Mouse (Mus musculus): ENCODE data around the gene Syce1. TPM values are rescaled to one million over a fixed set of nuclear protein-coding genes. Genes with fewer than 3 reads are reported as not detected.

Gene Syce1
- polyA plus RNA-seq, 1 experiment from 2014 or later: 0.62 TPM

- H3K36me3 ChIP-seq (replicated peaks; ENCODE audit: control insufficient read depth, insufficient read depth): peaks cover 7% of the 10 kb centered on the region; the same call in 1 of the 2 replicates
- no peaks in the 10 kb centered on the region for H3K9me3 ChIP-seq (ENCODE audit: control insufficient read depth, low read length)
- DNase-seq (ENCODE audit: low spot score) (peak; percentile 84), ATAC-seq (ENCODE audit: low FRiP score) (peak; percentile 93)
- peak within 1 kb of the TSS; percentile 95 for H3K27ac ChIP-seq
- no peaks in the 10 kb centered on the region for H3K27me3 ChIP-seq (ENCODE audit: control insufficient read depth, insufficient read depth, low read length)
- WGBS: 2% methylated on average over 21 of the region's 21 CpGs
- peak within 1 kb of the TSS; percentile 87 for H3K9ac ChIP-seq
- H3K4me2 ChIP-seq (replicated peaks): peak within 1 kb of the TSS; percentile 63
- peaks cover 17% of the 10 kb centered on the region; the same call in 1 of the 2 replicates for H3K4me1 ChIP-seq (replicated peaks; ENCODE audit: control insufficient read depth, insufficient read depth, low read length)
- H3K4me3 ChIP-seq (replicated peaks; ENCODE audit: low read length): peak within 1 kb of the TSS; percentile 75
These were observed 34.1 kb upstream of the Syce1 start, which contains the start of gene Zfp941 for GRCm38 (mm10) chr7:140821653-140822329. Zfp941 (minus strand) TSS chr7:140822178.

GRCm38 (mm10) chr7:140821305-140821652 is 33.6 kb upstream of the Syce1 start:
- H3K9me3 ChIP-seq (ENCODE audit: control insufficient read depth, low read length): no peaks in the 10 kb centered on the region
- peak overlapping the region; percentile 63 for H3K4me2 ChIP-seq (replicated peaks)
- peaks cover 17% of the 10 kb centered on the region; the same call in 1 of the 2 replicates for H3K4me1 ChIP-seq (replicated peaks; ENCODE audit: control insufficient read depth, insufficient read depth, low read length)
- peak overlapping the region; percentile 95 for H3K27ac ChIP-seq
- peak overlapping the region; percentile 75 for H3K4me3 ChIP-seq (replicated peaks; ENCODE audit: low read length)
- H3K27me3 ChIP-seq (ENCODE audit: control insufficient read depth, insufficient read depth, low read length): no peaks in the 10 kb centered on the region
- peak overlapping the region; percentile 87 for H3K9ac ChIP-seq
- ATAC-seq (ENCODE audit: low FRiP score) (peak; percentile 60), DNase-seq (ENCODE audit: low spot score) (no peak)
- peaks cover 7% of the 10 kb centered on the region; the same call in 1 of the 2 replicates for H3K36me3 ChIP-seq (replicated peaks; ENCODE audit: control insufficient read depth, insufficient read depth)
- 45% methylated on average over 5 of the region's 5 CpGs for WGBS

GRCm38 (mm10) chr7:140820173-140820572 is 32.5 kb upstream of the Syce1 start:
- Histone ChIP-seq H3K4me2 (replicated peaks) (peak overlapping the region; percentile 63), H3K4me3 (replicated peaks; ENCODE audit: low read length) (no peak overlapping the region; the same call in 1 of the 2 replicates), H3K9ac (no peak overlapping the region), H3K4me1 (replicated peaks; ENCODE audit: control insufficient read depth, insufficient read depth, low read length) (peaks cover 17% of the 10 kb centered on the region; the same call in 1 of the 2 replicates), H3K27ac (no peak overlapping the region), H3K36me3 (replicated peaks; ENCODE audit: control insufficient read depth, insufficient read depth) (peaks cover 7% of the 10 kb centered on the region; the same call in 1 of the 2 replicates), H3K9me3 (ENCODE audit: control insufficient read depth, low read length) (no peaks in the 10 kb centered on the region), H3K27me3 (ENCODE audit: control insufficient read depth, insufficient read depth, low read length) (no peaks in the 10 kb centered on the region)
- ATAC-seq (ENCODE audit: low FRiP score) (no peak), DNase-seq (ENCODE audit: low spot score) (no peak)
- 55% methylated on average over 4 of the region's 4 CpGs for WGBS

GRCm38 (mm10) chr7:140812850-140813249 is 25.2 kb upstream of the Syce1 start:
- DNase-seq (ENCODE audit: low spot score) (no peak), ATAC-seq (ENCODE audit: low FRiP score) (no peak)
- Histone ChIP-seq H3K36me3 (replicated peaks; ENCODE audit: control insufficient read depth, insufficient read depth) (peaks cover 42% of the 10 kb centered on the region), H3K4me1 (replicated peaks; ENCODE audit: control insufficient read depth, insufficient read depth, low read length) (0 out of 2 replicates have a peak, but pooled peaks cover 3% of the 10 kb centered on the region), H3K9ac (no peak overlapping the region), H3K27me3 (ENCODE audit: control insufficient read depth, insufficient read depth, low read length) (no peaks in the 10 kb centered on the region), H3K9me3 (ENCODE audit: control insufficient read depth, low read length) (no peaks in the 10 kb centered on the region), H3K4me3 (replicated peaks; ENCODE audit: low read length) (no peak overlapping the region), H3K27ac (no peak overlapping the region), H3K4me2 (replicated peaks) (no peak overlapping the region)
- 94% methylated on average over 12 of the region's 12 CpGs for WGBS

- DNase-seq (ENCODE audit: low spot score) (no peak), ATAC-seq (ENCODE audit: low FRiP score) (no peak)
- 79% methylated on average over 13 of the region's 13 CpGs for WGBS
- Histone ChIP-seq H3K4me1 (replicated peaks; ENCODE audit: control insufficient read depth, insufficient read depth, low read length) (no peaks in the 10 kb centered on the region), H3K4me3 (replicated peaks; ENCODE audit: low read length) (no peak overlapping the region), H3K9me3 (ENCODE audit: control insufficient read depth, low read length) (no peaks in the 10 kb centered on the region), H3K36me3 (replicated peaks; ENCODE audit: control insufficient read depth, insufficient read depth) (peaks cover 41% of the 10 kb centered on the region), H3K27ac (0 out of 2 replicates have a peak overlapping the region, but pooled peaks have one; percentile 22), H3K27me3 (ENCODE audit: control insufficient read depth, insufficient read depth, low read length) (no peaks in the 10 kb centered on the region), H3K9ac (no peak overlapping the region), H3K4me2 (replicated peaks) (no peak overlapping the region)
These were observed 24.1 kb upstream of the Syce1 start for GRCm38 (mm10) chr7:140811714-140812113.

GRCm38 (mm10) chr7:140810496-140810895 is 22.8 kb upstream of the Syce1 start:
- no peak for DNase-seq (ENCODE audit: low spot score)
- 94% methylated on average over 6 of the region's 6 CpGs for WGBS
- H3K4me2 ChIP-seq (replicated peaks): no peak overlapping the region
- H3K4me3 ChIP-seq (replicated peaks; ENCODE audit: low read length): no peak overlapping the region
- H3K4me1 ChIP-seq (replicated peaks; ENCODE audit: control insufficient read depth, insufficient read depth, low read length): no peaks in the 10 kb centered on the region
- no peaks in the 10 kb centered on the region for H3K27me3 ChIP-seq (ENCODE audit: control insufficient read depth, insufficient read depth, low read length)
- no peak overlapping the region for H3K9ac ChIP-seq
- no peak for ATAC-seq (ENCODE audit: low FRiP score)
- no peaks in the 10 kb centered on the region for H3K9me3 ChIP-seq (ENCODE audit: control insufficient read depth, low read length)
- peaks cover 41% of the 10 kb centered on the region for H3K36me3 ChIP-seq (replicated peaks; ENCODE audit: control insufficient read depth, insufficient read depth)
- H3K27ac ChIP-seq: no peak overlapping the region

GRCm38 (mm10) chr7:140805704-140806103 is 18.1 kb upstream of the Syce1 start:
- ATAC-seq (ENCODE audit: low FRiP score): peak; percentile 14; the same call in 1 of the 2 replicates

GRCm38 (mm10) chr7:140802629-140803028 is 15.0 kb upstream of the Syce1 start:
- Histone ChIP-seq H3K27me3 (ENCODE audit: control insufficient read depth, insufficient read depth, low read length) (no peaks in the 10 kb centered on the region), H3K9me3 (ENCODE audit: control insufficient read depth, low read length) (no peaks in the 10 kb centered on the region), H3K27ac (no peak overlapping the region), H3K4me3 (replicated peaks; ENCODE audit: low read length) (no peak overlapping the region), H3K4me1 (replicated peaks; ENCODE audit: control insufficient read depth, insufficient read depth, low read length) (no peaks in the 10 kb centered on the region), H3K4me2 (replicated peaks) (no peak overlapping the region), H3K36me3 (replicated peaks; ENCODE audit: control insufficient read depth, insufficient read depth) (no peaks in the 10 kb centered on the region; the same call in 1 of the 2 replicates), H3K9ac (no peak overlapping the region)
- no peak for ATAC-seq (ENCODE audit: low FRiP score)
- DNase-seq (ENCODE audit: low spot score): no peak
- WGBS: 69% methylated on average over 6 of the region's 6 CpGs

More at GRCm38 (mm10) chr7:140805704-140806103, 18.1 kb upstream of the Syce1 start:
- Histone ChIP-seq H3K4me3 (replicated peaks; ENCODE audit: low read length) (no peak overlapping the region), H3K27ac (no peak overlapping the region), H3K9ac (no peak overlapping the region), H3K36me3 (replicated peaks; ENCODE audit: control insufficient read depth, insufficient read depth) (peaks cover 12% of the 10 kb centered on the region), H3K27me3 (ENCODE audit: control insufficient read depth, insufficient read depth, low read length) (no peaks in the 10 kb centered on the region), H3K4me1 (replicated peaks; ENCODE audit: control insufficient read depth, insufficient read depth, low read length) (no peaks in the 10 kb centered on the region), H3K9me3 (ENCODE audit: control insufficient read depth, low read length) (no peaks in the 10 kb centered on the region), H3K4me2 (replicated peaks) (no peak overlapping the region)
- WGBS: 18% methylated on average over 1 of the region's 1 CpGs
- DNase-seq (ENCODE audit: low spot score): no peak

GRCm38 (mm10) chr7:140798212-140798611 is 10.6 kb upstream of the Syce1 start:
- Histone ChIP-seq H3K27me3 (ENCODE audit: control insufficient read depth, insufficient read depth, low read length) (no peaks in the 10 kb centered on the region), H3K9ac (no peak overlapping the region), H3K4me3 (replicated peaks; ENCODE audit: low read length) (no peak overlapping the region), H3K4me1 (replicated peaks; ENCODE audit: control insufficient read depth, insufficient read depth, low read length) (no peaks in the 10 kb centered on the region), H3K9me3 (ENCODE audit: control insufficient read depth, low read length) (no peaks in the 10 kb centered on the region), H3K27ac (no peak overlapping the region), H3K36me3 (replicated peaks; ENCODE audit: control insufficient read depth, insufficient read depth) (no peaks in the 10 kb centered on the region), H3K4me2 (replicated peaks) (no peak overlapping the region)
- WGBS: 79% methylated on average over 2 of the region's 2 CpGs
- ATAC-seq (ENCODE audit: low FRiP score) (no peak), DNase-seq (ENCODE audit: low spot score) (no peak)

Data from hindbrain, embryonic 14.5 days (tissue).